Mouse (Mus musculus) megakaryocyte-erythroid progenitor cell, adult 5 weeks (primary cell): ENCODE data around the gene Gkn1. TPM values are rescaled to one million over a fixed set of nuclear protein-coding genes. Genes with fewer than 3 reads are reported as not detected.

Source experiments
- polyA plus RNA-seq: library from polyadenylated mRNA; stranded (reverse); fragments of >175 nt; gene quantifications from 2 replicates; pipeline ENCODE4 v1.2.3, GENCODE M21; 2012

The Gkn1 gene
- not detected in 2 replicates for polyA plus RNA-seq

GRCm38 (mm10) chr6:87350829-87351228 lies at the start of gene Gkn1:
TSS of gene Gkn1 (minus strand) at chr6:87350942.

GRCm38 (mm10) chr6:87388877-87389276 lies 38.1 kb upstream of the Gkn1 start, which contains the start of gene Gkn3:
TSS of gene Gkn3 (minus strand) at chr6:87388935.

GRCm38 (mm10) chr6:87373057-87373456 lies 22.3 kb upstream of the Gkn1 start, which contains the start of gene Gkn2:
TSS of gene Gkn2 (plus strand) at chr6:87373357.

GRCm38 (mm10) chr6:87335091-87335934 lies 15.4 kb downstream of the Gkn1 start, which contains the start of gene Antxr1:
TSS of gene Antxr1 (minus strand) at chr6:87335821.

Other genes with a start within 250 kb of the Gkn1 start
- gene D6Ertd527e, start 246.2 kb downstream of the Gkn1 start, polyA plus RNA-seq, result 0.32 TPM in 1 of 2 replicates, not detected in the other
- gene Antxr1, start 15.1 kb downstream of the Gkn1 start, polyA plus RNA-seq, result 0.03 and 0.11 TPM in 2 replicates
- not detected in 2 replicates for gene Gkn2, start 22.4 kb upstream of the Gkn1 start, polyA plus RNA-seq
- gene Gkn3, start 38.0 kb upstream of the Gkn1 start, polyA plus RNA-seq, result not detected in 2 replicates
- gene Bmp10, start 78.1 kb upstream of the Gkn1 start, polyA plus RNA-seq, result not detected in 2 replicates
- gene Arhgap25, start 182.3 kb upstream of the Gkn1 start, polyA plus RNA-seq, result 6.1 and 7.3 TPM in 2 replicates
- gene Prokr1, start 239.8 kb upstream of the Gkn1 start, polyA plus RNA-seq, result 0.04 and 0.09 TPM in 2 replicates